Mouse (Mus musculus) lung, postnatal 0 days (tissue): ENCODE measurements around the gene Glyctk. TPM values are rescaled to one million over a fixed set of nuclear protein-coding genes. Genes with fewer than 3 reads are reported as not detected.

Experiments used
- ATAC-seq: fragments of 200-750 bp; cut with Nextera tagmentation; 2 replicates; pipeline ENCODE4 v1.8.0; 2017; ENCODE audit warnings: moderate library complexity
- DNase-seq: peaks from one replicate; pipeline ENCODE4 v3.0.0-alpha.2; 2016; ENCODE audit warnings: low spot score
- H3K27ac ChIP-seq: fragments of 300-500 bp; sonication (generic); 2 replicates; pipeline ENCODE4 v1.5.1; 2014; ENCODE audit warnings: antibody characterized with exemption, mild to moderate bottlenecking, low read length, mixed read lengths
- H3K27me3 ChIP-seq: fragments of 300-500 bp; sonication (generic); replicated peaks from 2 replicates; pipeline ENCODE4 v1.6.1; 2014; ENCODE audit warnings: low read length, mixed read lengths; ENCODE audit not compliant: insufficient read depth
- H3K36me3 ChIP-seq: fragments of 300-500 bp; sonication (generic); 2 replicates; pipeline ENCODE4 v1.6.1; 2014; ENCODE audit warnings: low read length, mixed read lengths; ENCODE audit not compliant: insufficient read depth
- H3K4me1 ChIP-seq: fragments of 300-500 bp; sonication (generic); 2 replicates; pipeline ENCODE4 v1.6.1; 2014; ENCODE audit warnings: antibody characterized with exemption, low read depth, low read length, mixed read lengths; ENCODE audit not compliant: insufficient read depth
- H3K4me2 ChIP-seq: fragments of 300-500 bp; sonication (generic); replicated peaks from 2 replicates; pipeline ENCODE4 v1.6.1; 2014; ENCODE audit warnings: low read depth, mild to moderate bottlenecking, low read length, moderate library complexity, mixed read lengths
- H3K4me3 ChIP-seq: fragments of 300-500 bp; sonication (generic); 2 replicates; pipeline ENCODE4 v1.5.1; 2014; ENCODE audit warnings: low read depth, low read length
- H3K9ac ChIP-seq: fragments of 300-500 bp; sonication (generic); replicated peaks from 2 replicates; pipeline ENCODE4 v1.6.1; 2014; ENCODE audit warnings: low read depth, mild to moderate bottlenecking
- H3K9me3 ChIP-seq: fragments of 300-500 bp; sonication (generic); 2 replicates; pipeline ENCODE4 v1.6.1; 2016; ENCODE audit warnings: low read length, mixed read lengths
- CTCF ChIP-seq: IDR thresholded peaks from 2 replicates; pipeline ENCODE4 v1.5.1; 2016; ENCODE audit warnings: antibody characterized with exemption, mild to moderate bottlenecking
- EP300 ChIP-seq: IDR thresholded peaks from 2 replicates; pipeline ENCODE4 v1.6.1; 2016; ENCODE audit warnings: antibody characterized with exemption, mild to moderate bottlenecking, control low read depth
- WGBS: fragments of 180-500 bp; shearing (Covaris S2); extraction: QIAGEN DNeasy Blood & Tissue Kit; methylation state at CpG from one replicate; pipeline ENCODE4 v1.1.7; 2014; 5-methylcytosine and 5-hydroxymethylcytosine counted together
- polyA plus RNA-seq: library from polyadenylated mRNA; unstranded; fragments of >200 nt; fragmentation: Nextera tagmentation; extraction: Ambion mirVana; gene quantifications from 2 replicates; pipeline ENCODE4 v1.2.1, GENCODE M21; 2015

Glyctk gene
- polyA plus RNA-seq, 1 experiment from 2014 or later, result 0.67 TPM

DNA sequence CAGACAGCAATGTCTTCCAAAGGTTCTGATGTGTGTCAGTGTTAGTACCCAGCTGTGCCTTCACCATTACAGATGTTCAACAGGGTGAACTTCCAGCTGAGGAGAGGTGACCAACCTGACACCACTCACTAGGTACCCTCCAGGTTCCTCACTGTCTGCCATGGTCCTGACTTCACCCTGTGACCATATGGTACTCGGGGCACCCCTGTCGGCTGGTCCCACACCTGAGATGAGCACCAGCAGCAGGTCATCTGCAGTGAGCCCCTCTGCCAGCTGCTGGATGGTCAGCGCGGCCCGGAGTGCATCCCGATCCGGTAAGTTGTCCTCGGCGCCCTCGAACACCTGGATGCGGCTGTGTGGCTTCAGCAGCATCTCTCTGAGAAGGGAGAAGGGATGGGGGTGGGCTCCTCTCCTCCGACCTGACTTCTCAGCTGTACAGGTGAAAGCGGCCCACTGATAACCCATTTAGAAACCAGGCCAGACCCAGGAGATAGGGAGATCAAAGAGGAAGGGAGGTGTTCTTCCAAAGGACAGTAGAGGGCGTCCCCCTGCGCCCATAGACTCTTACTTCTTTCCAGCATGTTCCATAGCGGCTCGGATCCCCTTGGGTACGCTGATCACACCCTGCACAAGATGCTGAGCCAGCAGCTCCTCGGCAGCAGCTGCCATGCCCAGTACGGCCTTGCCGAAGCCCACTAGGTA is 866 bp downstream of the Glyctk start:
- no peaks in the 10 kb centered on the region for H3K9me3 ChIP-seq
- no peak for DNase-seq
- H3K27ac ChIP-seq, result no peak overlapping the region
- no peak for ATAC-seq
- no peak overlapping the region for H3K4me3 ChIP-seq
- 83% methylated on average over 19 of the region's 21 CpGs for WGBS
- no peak overlapping the region for H3K9ac ChIP-seq
- no peaks in the 10 kb centered on the region for H3K36me3 ChIP-seq
- H3K4me1 ChIP-seq, result no peaks in the 10 kb centered on the region
- H3K4me2 ChIP-seq, result no peak overlapping the region
- H3K27me3 ChIP-seq, result no peaks in the 10 kb centered on the region
- TF ChIP-seq CTCF (no peak; the same call in 1 of the 2 replicates), EP300 (no peak)

- H3K4me2 ChIP-seq, result no peak overlapping the region
- H3K27me3 ChIP-seq, result no peaks in the 10 kb centered on the region
- no peak for TF ChIP-seq EP300
- peak; percentile 74 for TF ChIP-seq CTCF
- H3K4me3 ChIP-seq, result no peak overlapping the region
- no peak overlapping the region for H3K27ac ChIP-seq
- H3K9ac ChIP-seq, result no peak overlapping the region
- peak; percentile 54 for DNase-seq
- no peaks in the 10 kb centered on the region for H3K4me1 ChIP-seq
- no peaks in the 10 kb centered on the region for H3K36me3 ChIP-seq
- ATAC-seq, result no peak
- 60% methylated on average over 5 of the region's 5 CpGs for WGBS
- no peaks in the 10 kb centered on the region for H3K9me3 ChIP-seq
These were observed 1.5 kb downstream of the Glyctk start for GRCm38 (mm10) chr9:106156419-106156818.

DNA sequence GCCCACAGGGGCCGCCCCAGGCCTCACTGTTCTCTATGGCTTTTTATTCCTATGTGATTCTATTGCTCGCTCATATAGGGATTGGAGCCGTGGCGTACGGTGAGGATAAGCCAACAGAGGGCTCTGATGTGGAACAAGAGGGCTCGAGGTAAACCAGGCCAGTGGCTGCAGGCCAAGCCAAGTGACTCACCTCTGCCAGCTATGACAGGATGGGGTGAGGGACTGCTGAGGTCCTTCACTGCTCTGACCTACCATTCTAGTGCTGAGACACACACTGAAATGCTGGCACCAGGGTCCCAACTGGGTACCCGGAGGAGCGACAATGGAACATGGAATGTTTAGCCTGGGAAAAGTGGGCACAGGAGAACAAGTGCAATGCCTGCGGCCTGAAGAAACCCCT is 3.8 kb downstream of the Glyctk start:
- Histone ChIP-seq H3K36me3 (no peaks in the 10 kb centered on the region), H3K9ac (no peak overlapping the region), H3K4me2 (no peak overlapping the region), H3K27ac (no peak overlapping the region), H3K9me3 (no peaks in the 10 kb centered on the region), H3K4me1 (no peaks in the 10 kb centered on the region; the same call in 1 of the 2 replicates), H3K4me3 (no peak overlapping the region), H3K27me3 (peaks cover 11% of the 10 kb centered on the region)
- 73% methylated on average over 9 of the region's 9 CpGs for WGBS
- no peak for DNase-seq
- no peak for ATAC-seq
- TF ChIP-seq CTCF (no peak), EP300 (no peak)

DNA sequence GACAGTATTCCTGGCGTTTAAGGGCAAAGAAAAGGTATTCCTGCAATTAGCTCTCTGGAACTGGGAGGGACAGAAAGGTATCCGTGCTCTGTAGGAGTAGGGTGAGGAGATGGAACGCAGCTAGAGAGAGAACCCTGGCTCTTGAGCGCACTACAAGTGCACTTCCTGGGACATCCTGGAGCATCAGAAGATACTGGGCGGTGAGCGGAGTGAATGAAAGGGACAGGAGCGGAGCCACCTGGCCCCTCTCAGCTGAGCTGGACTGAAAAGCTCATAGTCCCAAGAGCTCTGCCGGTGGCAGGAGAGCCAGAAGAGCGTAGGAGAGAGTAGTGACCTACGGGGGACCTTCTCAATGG is 8.6 kb downstream of the Glyctk start:
- peak overlapping the region; percentile 19; the same call in 1 of the 2 replicates for H3K4me3 ChIP-seq
- no peak for ATAC-seq
- no peak overlapping the region for H3K27ac ChIP-seq
- 16% methylated on average over 10 of the region's 10 CpGs for WGBS
- H3K9ac ChIP-seq, result no peak overlapping the region
- H3K9me3 ChIP-seq, result no peaks in the 10 kb centered on the region
- no peaks in the 10 kb centered on the region; the same call in 1 of the 2 replicates for H3K4me1 ChIP-seq
- no peaks in the 10 kb centered on the region for H3K36me3 ChIP-seq
- no peak for DNase-seq
- TF ChIP-seq EP300 (no peak), CTCF (no peak)
- H3K4me2 ChIP-seq, result peak overlapping the region; percentile 47
- peaks cover 18% of the 10 kb centered on the region for H3K27me3 ChIP-seq

DNA sequence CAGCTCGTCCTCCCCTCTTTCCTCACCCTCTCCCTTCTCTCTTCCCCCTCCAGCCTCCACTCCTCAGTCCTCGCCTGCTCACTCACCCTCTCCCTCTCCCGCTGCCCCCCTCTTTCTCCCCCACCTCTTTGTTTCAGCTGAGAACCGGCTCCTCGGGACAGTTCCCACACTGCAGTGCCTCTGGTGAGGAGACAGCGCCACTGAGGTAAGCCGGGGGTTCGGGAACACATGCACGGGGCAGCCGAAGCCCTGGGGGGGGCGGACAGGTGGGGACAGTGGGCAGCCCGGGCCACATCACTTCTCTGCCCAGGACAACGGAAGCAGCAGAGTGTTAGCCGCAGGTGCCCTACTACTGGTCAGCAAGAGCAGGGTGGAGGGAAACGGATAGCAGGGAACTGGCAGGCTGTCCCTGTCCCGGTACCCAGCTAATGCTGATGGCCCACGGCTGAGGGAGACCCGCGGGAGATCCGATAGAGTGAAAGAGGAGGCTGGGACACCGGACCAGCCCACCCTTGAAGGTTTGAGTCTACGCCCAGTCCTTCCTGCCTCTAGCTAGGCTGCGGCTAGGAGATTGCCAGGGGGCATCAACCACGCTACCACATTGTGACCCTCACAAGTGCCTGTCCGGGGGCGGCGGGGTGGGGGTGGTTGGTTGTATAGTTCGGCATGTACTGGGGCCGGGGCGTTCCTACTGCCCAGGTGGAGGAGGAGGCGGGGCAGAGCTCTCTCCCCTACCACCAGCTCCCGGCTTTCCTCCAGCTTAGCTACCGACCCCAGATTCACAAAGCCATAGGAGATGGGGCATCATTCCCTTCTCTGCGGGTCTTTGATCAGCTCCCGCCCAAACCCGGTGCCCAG is 9.2 kb downstream of the Glyctk start:
- Histone ChIP-seq H3K27ac (no peak overlapping the region), H3K4me2 (peak overlapping the region; percentile 47), H3K4me1 (no peaks in the 10 kb centered on the region; the same call in 1 of the 2 replicates), H3K27me3 (peaks cover 18% of the 10 kb centered on the region), H3K36me3 (no peaks in the 10 kb centered on the region), H3K9me3 (no peaks in the 10 kb centered on the region), H3K9ac (no peak overlapping the region), H3K4me3 (peak overlapping the region; percentile 19)
- peak; percentile 38 for ATAC-seq
- no peak for TF ChIP-seq CTCF
- DNase-seq, result peak; percentile 8
- 2% methylated on average over 34 of the region's 36 CpGs for WGBS

DNA sequence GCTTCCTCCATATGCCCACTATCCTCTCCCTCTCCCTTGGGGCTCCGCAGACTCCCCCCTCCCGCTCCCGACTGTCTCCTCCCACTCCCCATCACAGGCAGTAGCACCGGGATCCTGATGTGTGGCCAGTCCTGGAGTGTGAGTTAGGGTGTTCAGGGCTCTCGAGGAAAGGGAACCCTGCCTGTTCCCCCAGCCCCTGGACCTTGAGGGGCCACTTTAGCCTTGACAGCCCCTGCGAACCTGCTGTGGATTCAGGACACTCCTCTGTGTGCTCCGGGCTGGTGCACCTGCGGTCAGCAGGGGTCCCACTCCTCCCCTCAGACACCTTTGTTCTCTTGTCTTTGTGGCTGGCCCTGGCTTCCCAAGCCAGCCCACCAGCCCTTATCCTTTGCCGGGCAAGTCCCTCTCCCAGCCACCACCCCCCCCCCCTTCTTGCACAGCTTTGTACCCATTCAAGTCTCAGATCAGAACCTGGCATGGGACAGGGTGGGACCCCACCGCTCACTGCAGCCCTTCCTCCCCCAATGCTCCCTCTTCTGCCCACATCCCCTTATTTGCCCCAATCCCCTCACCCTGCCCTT is 10.0 kb downstream of the Glyctk start:
- peak; percentile 17 for ATAC-seq
- Histone ChIP-seq H3K4me1 (no peaks in the 10 kb centered on the region; the same call in 1 of the 2 replicates), H3K9me3 (no peaks in the 10 kb centered on the region), H3K9ac (no peak overlapping the region), H3K4me2 (no peak overlapping the region), H3K27me3 (peaks cover 18% of the 10 kb centered on the region), H3K36me3 (no peaks in the 10 kb centered on the region), H3K27ac (no peak overlapping the region), H3K4me3 (0 out of 2 replicates have a peak overlapping the region, but pooled peaks have one; percentile 19)
- 0 out of 2 replicates have a peak, but pooled peaks have one; percentile 2 for TF ChIP-seq CTCF
- no peak for TF ChIP-seq EP300
- 2% methylated on average over 10 of the region's 10 CpGs for WGBS
- DNase-seq, result no peak
